Mouse (Mus musculus) hindbrain, embryonic 14.5 days (tissue): ENCODE measurements at regions not wholly inside any gene's neighbourhood (a gene's known extent, or its start where the extent isn't known, plus 50 kb on each side); places are given as distances from the start of the nearest gene placed in this dataset.

Experiments used
- ATAC-seq: fragments of 200-750 bp; cut with Nextera tagmentation; 2 replicates; pipeline ENCODE4 v1.8.0; 2017; ENCODE audit warnings: moderate number of reproducible peaks, mild to moderate bottlenecking, moderate TSS enrichment, moderate library complexity; ENCODE audit not compliant: low FRiP score
- DNase-seq: peaks from one replicate; pipeline ENCODE4 v3.0.0-alpha.2; 2015; ENCODE audit warnings: low spot score
- H3K27ac ChIP-seq: fragments of 300-500 bp; sonication (generic); 2 replicates; pipeline ENCODE4 v1.5.1; 2014; ENCODE audit warnings: mild to moderate bottlenecking, moderate library complexity
- H3K27me3 ChIP-seq: fragments of 300-500 bp; sonication (generic); 2 replicates; pipeline ENCODE4 v1.6.1; 2014; ENCODE audit warnings: mild to moderate bottlenecking, low read length, mixed read lengths; ENCODE audit not compliant: control insufficient read depth, insufficient read depth
- H3K36me3 ChIP-seq: fragments of 300-500 bp; sonication (generic); replicated peaks from 2 replicates; pipeline ENCODE4 v1.6.1; 2014; ENCODE audit not compliant: control insufficient read depth, insufficient read depth
- H3K4me1 ChIP-seq: fragments of 300-500 bp; sonication (generic); replicated peaks from 2 replicates; pipeline ENCODE4 v1.6.1; 2014; ENCODE audit warnings: antibody characterized with exemption, low read length, mixed read lengths; ENCODE audit not compliant: control insufficient read depth, insufficient read depth
- H3K4me2 ChIP-seq: fragments of 300-500 bp; sonication (generic); replicated peaks from 2 replicates; pipeline ENCODE4 v1.6.1; 2014; ENCODE audit warnings: mild to moderate bottlenecking, moderate library complexity
- H3K4me3 ChIP-seq: fragments of 300-500 bp; sonication (generic); replicated peaks from 2 replicates; pipeline ENCODE4 v1.5.1; 2014; ENCODE audit warnings: mild to moderate bottlenecking, low read length
- H3K9ac ChIP-seq: fragments of 300-500 bp; sonication (generic); 2 replicates; pipeline ENCODE4 v1.6.1; 2014
- H3K9me3 ChIP-seq: fragments of 300-500 bp; sonication (generic); 2 replicates; pipeline ENCODE4 v1.6.1; 2016; ENCODE audit warnings: low read length; ENCODE audit not compliant: control insufficient read depth
- WGBS: fragments of 180-500 bp; shearing (Covaris S2); extraction: QIAGEN DNeasy Blood & Tissue Kit; methylation state at CpG from one replicate; pipeline ENCODE4 v1.1.7; 2014; 5-methylcytosine and 5-hydroxymethylcytosine counted together

DNA sequence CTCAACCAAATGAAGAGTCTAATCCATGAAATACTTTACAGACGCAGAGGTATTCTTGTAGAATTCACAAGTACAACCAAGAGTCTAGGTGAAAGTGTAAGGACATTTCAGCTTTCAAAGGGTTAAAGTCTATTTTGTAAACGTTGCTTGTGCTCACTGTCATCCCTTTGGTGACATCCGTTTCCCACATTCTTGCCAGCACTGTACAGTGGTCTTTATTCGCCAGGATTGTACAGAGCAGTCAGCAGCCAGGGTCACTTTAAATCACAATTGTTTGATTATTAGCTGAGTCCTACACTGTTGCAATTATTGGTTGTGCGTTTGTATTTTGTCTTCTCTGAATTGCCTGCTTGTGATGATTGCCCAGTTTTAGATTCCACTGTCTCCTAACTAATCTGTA lies 427.3 kb upstream of the Rgma start:
- no peak for DNase-seq
- no peak overlapping the region for H3K4me2 ChIP-seq
- no peaks in the 10 kb centered on the region for H3K9me3 ChIP-seq
- H3K36me3 ChIP-seq = no peaks in the 10 kb centered on the region
- peaks cover 13% of the 10 kb centered on the region; the same call in 1 of the 2 replicates for H3K4me1 ChIP-seq
- no peak for ATAC-seq
- no peak overlapping the region for H3K4me3 ChIP-seq
- no peak overlapping the region for H3K9ac ChIP-seq
- H3K27me3 ChIP-seq = no peaks in the 10 kb centered on the region
- no peak overlapping the region for H3K27ac ChIP-seq
- WGBS = 37% methylated on average over 5 of the region's 5 CpGs

DNA sequence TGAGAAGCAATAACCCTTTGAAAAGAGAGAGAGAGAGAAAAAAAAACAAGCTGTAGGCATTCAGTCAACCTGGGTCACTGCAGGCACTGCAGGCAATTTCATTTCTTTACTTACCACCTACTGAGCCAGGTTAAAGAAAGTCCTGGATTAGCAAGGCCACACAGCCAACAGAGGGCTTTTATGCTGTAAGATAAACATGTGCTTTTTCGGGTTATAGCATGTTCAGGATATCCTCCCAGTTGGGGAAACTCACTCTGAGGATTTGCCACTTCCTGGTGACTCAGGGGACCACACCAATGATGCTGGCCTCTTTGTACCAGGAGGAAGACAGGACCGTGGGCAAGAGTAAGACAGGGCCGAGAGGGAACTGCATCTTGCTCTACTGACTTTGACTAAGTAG lies 426.6 kb upstream of the Rgma start:
- Histone ChIP-seq H3K27me3 (no peaks in the 10 kb centered on the region), H3K4me2 (no peak overlapping the region), H3K36me3 (no peaks in the 10 kb centered on the region), H3K9me3 (no peaks in the 10 kb centered on the region), H3K27ac (no peak overlapping the region), H3K4me3 (no peak overlapping the region), H3K4me1 (peaks cover 13% of the 10 kb centered on the region; the same call in 1 of the 2 replicates), H3K9ac (no peak overlapping the region)
- WGBS = 60% methylated on average over 3 of the region's 3 CpGs
- ATAC-seq (no peak), DNase-seq (no peak)

DNA sequence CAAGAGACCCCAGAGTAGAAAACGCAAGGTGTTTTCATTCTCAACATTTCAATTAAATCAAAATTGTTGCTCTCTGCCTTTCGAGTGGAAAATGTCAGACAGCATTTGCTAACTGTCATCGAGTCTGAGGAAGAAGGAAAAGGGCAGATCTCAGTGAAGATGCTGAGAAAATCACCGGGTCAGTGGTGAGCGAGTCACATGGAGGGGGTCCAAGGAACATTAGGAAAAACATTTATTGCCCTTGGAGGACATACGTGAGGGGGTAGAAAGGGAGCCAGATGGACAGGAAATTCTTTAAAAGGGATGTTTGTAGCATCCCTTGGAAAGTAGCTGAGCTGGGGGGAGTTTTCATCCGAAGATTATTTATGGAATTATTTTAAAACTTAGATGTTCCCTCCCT lies 425.4 kb upstream of the Rgma start:
- Histone ChIP-seq H3K36me3 (no peaks in the 10 kb centered on the region), H3K27me3 (no peaks in the 10 kb centered on the region), H3K9me3 (no peaks in the 10 kb centered on the region), H3K4me1 (peaks cover 13% of the 10 kb centered on the region; the same call in 1 of the 2 replicates), H3K27ac (no peak overlapping the region), H3K9ac (no peak overlapping the region), H3K4me2 (no peak overlapping the region), H3K4me3 (no peak overlapping the region)
- 64% methylated on average over 7 of the region's 7 CpGs for WGBS
- ATAC-seq (no peak), DNase-seq (no peak)

- Histone ChIP-seq H3K4me2 (no peak overlapping the region), H3K4me1 (peaks cover 7% of the 10 kb centered on the region; the same call in 1 of the 2 replicates), H3K9ac (no peak overlapping the region), H3K4me3 (no peak overlapping the region), H3K36me3 (no peaks in the 10 kb centered on the region), H3K27ac (no peak overlapping the region), H3K27me3 (no peaks in the 10 kb centered on the region), H3K9me3 (no peaks in the 10 kb centered on the region)
- DNase-seq = no peak
- WGBS = 63% methylated on average over 4 of the region's 4 CpGs
- ATAC-seq = no peak
Observed at GRCm38 (mm10) chr7:72957674-72958073, 417.6 kb upstream of the Rgma start.

- Histone ChIP-seq H3K36me3 (no peaks in the 10 kb centered on the region), H3K4me3 (no peak overlapping the region), H3K4me2 (no peak overlapping the region), H3K9me3 (no peaks in the 10 kb centered on the region), H3K27ac (no peak overlapping the region), H3K27me3 (no peaks in the 10 kb centered on the region), H3K4me1 (peaks cover 15% of the 10 kb centered on the region), H3K9ac (no peak overlapping the region)
- DNase-seq (no peak), ATAC-seq (no peak)
- WGBS = 64% methylated on average over 4 of the region's 4 CpGs
Observed at GRCm38 (mm10) chr7:72961321-72961720, 414.0 kb upstream of the Rgma start.

DNA sequence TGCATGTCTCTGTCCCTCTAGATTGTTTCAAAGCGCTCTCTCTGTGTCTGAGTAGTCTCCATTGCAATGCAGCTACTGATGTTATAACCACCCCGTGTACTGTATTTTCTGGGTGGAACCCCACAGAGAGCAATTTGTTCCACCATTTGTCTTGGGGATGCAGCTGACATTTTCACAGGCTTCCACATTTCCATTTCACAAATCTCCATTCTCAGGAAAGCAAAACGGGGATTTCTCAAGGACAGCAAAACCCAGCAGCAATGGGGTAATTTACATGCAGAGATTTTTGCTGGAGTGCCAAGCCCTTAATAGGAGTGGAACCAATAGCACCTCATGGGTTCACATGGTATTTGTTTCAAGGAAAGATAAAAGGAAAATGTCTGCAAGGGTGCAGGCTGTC lies 412.5 kb upstream of the Rgma start:
- ATAC-seq (peak; percentile 40; the same call in 1 of the 2 replicates), DNase-seq (peak; percentile 62)
- H3K27me3 ChIP-seq = no peaks in the 10 kb centered on the region
- H3K4me1 ChIP-seq = peaks cover 15% of the 10 kb centered on the region
- H3K27ac ChIP-seq = no peak overlapping the region
- no peak overlapping the region for H3K9ac ChIP-seq
- no peak overlapping the region for H3K4me3 ChIP-seq
- WGBS = 29% methylated on average over 3 of the region's 3 CpGs
- H3K36me3 ChIP-seq = no peaks in the 10 kb centered on the region
- H3K9me3 ChIP-seq = no peaks in the 10 kb centered on the region
- no peak overlapping the region for H3K4me2 ChIP-seq

- no peaks in the 10 kb centered on the region for H3K9me3 ChIP-seq
- DNase-seq (no peak), ATAC-seq (no peak)
- H3K27ac ChIP-seq = no peak overlapping the region
- no peak overlapping the region for H3K9ac ChIP-seq
- WGBS = 87% methylated on average over 3 of the region's 3 CpGs
- no peak overlapping the region for H3K4me2 ChIP-seq
- peaks cover 15% of the 10 kb centered on the region for H3K4me1 ChIP-seq
- H3K27me3 ChIP-seq = no peaks in the 10 kb centered on the region
- no peak overlapping the region for H3K4me3 ChIP-seq
- no peaks in the 10 kb centered on the region for H3K36me3 ChIP-seq
Observed at GRCm38 (mm10) chr7:72963908-72964307, 411.4 kb upstream of the Rgma start.

DNA sequence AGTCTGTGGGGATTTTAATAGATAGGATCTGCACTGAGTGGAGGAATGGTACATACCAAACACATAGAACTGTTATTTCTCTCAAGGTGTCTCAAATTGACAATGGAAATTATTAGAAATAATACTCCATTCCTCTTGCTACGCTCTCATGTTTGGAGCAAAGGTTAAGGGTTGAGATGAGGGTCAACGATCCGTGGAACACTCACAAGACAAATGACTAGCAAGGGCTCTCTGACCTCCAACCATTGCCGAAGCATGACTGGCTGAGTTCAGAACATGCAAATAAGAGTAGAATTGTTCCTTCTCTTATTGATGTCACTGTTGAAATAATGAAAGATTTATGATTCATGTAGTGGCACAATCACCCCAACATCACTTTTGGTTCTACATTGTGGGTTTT lies 407.1 kb upstream of the Rgma start:
- Histone ChIP-seq H3K27me3 (no peaks in the 10 kb centered on the region), H3K4me2 (no peak overlapping the region), H3K9me3 (no peaks in the 10 kb centered on the region), H3K4me1 (peaks cover 5% of the 10 kb centered on the region; the same call in 1 of the 2 replicates), H3K36me3 (no peaks in the 10 kb centered on the region), H3K4me3 (no peak overlapping the region), H3K27ac (no peak overlapping the region), H3K9ac (no peak overlapping the region)
- 42% methylated on average over 4 of the region's 4 CpGs for WGBS
- ATAC-seq (no peak), DNase-seq (no peak)

- Histone ChIP-seq H3K4me3 (no peak overlapping the region), H3K9ac (no peak overlapping the region), H3K4me2 (no peak overlapping the region), H3K27me3 (no peaks in the 10 kb centered on the region), H3K4me1 (no peaks in the 10 kb centered on the region), H3K27ac (no peak overlapping the region), H3K9me3 (no peaks in the 10 kb centered on the region), H3K36me3 (no peaks in the 10 kb centered on the region)
- DNase-seq (no peak), ATAC-seq (no peak)
- WGBS = 81% methylated on average over 5 of the region's 5 CpGs
Observed at GRCm38 (mm10) chr7:72971506-72972267, 403.6 kb upstream of the Rgma start.

GRCm38 (mm10) chr7:72972397-72972796 lies 402.9 kb upstream of the Rgma start:
- no peak overlapping the region for H3K4me3 ChIP-seq
- H3K4me1 ChIP-seq = no peaks in the 10 kb centered on the region
- WGBS = 92% methylated on average over 7 of the region's 7 CpGs
- H3K36me3 ChIP-seq = no peaks in the 10 kb centered on the region
- no peak for DNase-seq
- H3K9me3 ChIP-seq = no peaks in the 10 kb centered on the region
- H3K4me2 ChIP-seq = no peak overlapping the region
- H3K9ac ChIP-seq = no peak overlapping the region
- no peak overlapping the region for H3K27ac ChIP-seq
- ATAC-seq = no peak
- H3K27me3 ChIP-seq = no peaks in the 10 kb centered on the region
